Mouse (Mus musculus) liver, postnatal 0 days (tissue): Measurements from ENCODE around the gene Hba-x. TPM values are rescaled to one million over a fixed set of nuclear protein-coding genes. Genes with fewer than 3 reads are reported as not detected.

Experiments
- ATAC-seq: fragments of 200-750 bp; cut with Nextera tagmentation; 2 replicates; pipeline ENCODE4 v1.8.0; 2017; ENCODE audit warnings: mild to moderate bottlenecking, moderate library complexity
- DNase-seq: peaks from one replicate; pipeline ENCODE4 v3.0.0-alpha.2; 2016
- H3K27ac ChIP-seq: fragments of 300-500 bp; sonication (generic); 2 replicates; pipeline ENCODE4 v1.5.1; 2014; ENCODE audit warnings: antibody characterized with exemption, moderate library complexity, mild to moderate bottlenecking, low read depth
- H3K27me3 ChIP-seq: fragments of 300-500 bp; sonication (generic); 2 replicates; pipeline ENCODE4 v1.6.1; 2014; ENCODE audit warnings: low read length, control low read depth, mixed read lengths; ENCODE audit not compliant: insufficient read depth
- H3K36me3 ChIP-seq: fragments of 300-500 bp; sonication (generic); replicated peaks from 2 replicates; pipeline ENCODE4 v1.6.1; 2014; ENCODE audit warnings: mild to moderate bottlenecking, control low read depth, low read length, moderate library complexity, mixed read lengths; ENCODE audit not compliant: insufficient read depth
- H3K4me1 ChIP-seq: fragments of 300-500 bp; sonication (generic); 2 replicates; pipeline ENCODE4 v1.6.1; 2014; ENCODE audit warnings: antibody characterized with exemption, mild to moderate bottlenecking, control low read depth; ENCODE audit not compliant: insufficient read depth
- H3K4me2 ChIP-seq: fragments of 300-500 bp; sonication (generic); 2 replicates; pipeline ENCODE4 v1.6.1; 2014; ENCODE audit warnings: low read depth, mild to moderate bottlenecking, low read length, moderate library complexity, mixed read lengths
- H3K4me3 ChIP-seq: fragments of 300-500 bp; sonication (generic); 2 replicates; pipeline ENCODE4 v1.5.1; 2014; ENCODE audit warnings: low read depth, low read length
- H3K9ac ChIP-seq: fragments of 300-500 bp; sonication (generic); replicated peaks from 2 replicates; pipeline ENCODE4 v1.6.1; 2014; ENCODE audit warnings: mild to moderate bottlenecking, moderate library complexity
- H3K9me3 ChIP-seq: fragments of 300-500 bp; sonication (generic); 2 replicates; pipeline ENCODE4 v1.6.1; 2016; ENCODE audit warnings: mild to moderate bottlenecking, control low read depth, low read length, mixed read lengths
- CTCF ChIP-seq: sonication (generic); IDR thresholded peaks from 2 replicates; pipeline ENCODE4 v1.5.1; 2016; ENCODE audit warnings: antibody characterized with exemption, low read depth
- EP300 ChIP-seq: IDR thresholded peaks from 2 replicates; pipeline ENCODE4 v1.6.1; 2016; ENCODE audit warnings: antibody characterized with exemption, low read depth, mild to moderate bottlenecking
- WGBS: fragments of 180-500 bp; shearing (Covaris S2); extraction: QIAGEN DNeasy Blood & Tissue Kit; methylation state at CpG from one replicate; pipeline ENCODE4 v1.1.7; 2014; ENCODE audit not compliant: insufficient replicate concordance; 5-methylcytosine and 5-hydroxymethylcytosine counted together
- polyA plus RNA-seq: library from polyadenylated mRNA; unstranded; fragments of >200 nt; fragmentation: Nextera tagmentation; extraction: Ambion mirVana; gene quantifications from 2 replicates; pipeline ENCODE4 v1.2.1, GENCODE M21; 2015

The Hba-x gene
- polyA plus RNA-seq, 1 experiment from 2014 or later, result 5.6 TPM

DNA sequence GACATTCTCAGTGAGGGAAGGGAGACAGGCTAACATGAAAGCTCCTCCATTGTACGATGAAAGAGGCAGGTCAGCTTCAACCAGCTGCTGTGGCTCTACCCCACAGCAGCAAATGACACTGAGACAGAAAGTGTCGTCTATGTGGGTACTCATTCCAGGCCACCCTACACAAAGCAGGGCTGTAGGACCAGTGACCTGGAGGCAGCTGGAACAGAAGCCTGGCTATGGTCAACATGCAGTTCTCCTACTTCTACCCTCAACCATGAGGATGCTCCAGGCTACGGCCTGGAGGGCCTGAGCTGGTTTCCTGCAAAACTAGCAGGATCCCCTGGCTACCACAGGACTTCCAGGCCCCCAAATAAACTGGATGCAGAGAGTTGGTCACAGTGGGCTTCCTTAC, 19.6 kb upstream of the Hba-x start:
- H3K4me3 ChIP-seq, result no peak overlapping the region
- peak overlapping the region; percentile 66 for H3K9ac ChIP-seq
- no peak for TF ChIP-seq CTCF
- no peak for TF ChIP-seq EP300
- peaks cover 15% of the 10 kb centered on the region for H3K4me1 ChIP-seq
- no peaks in the 10 kb centered on the region for H3K9me3 ChIP-seq
- H3K27ac ChIP-seq, result peak overlapping the region; percentile 92
- 74% methylated on average over 3 of the region's 3 CpGs for WGBS
- no peak for ATAC-seq
- H3K27me3 ChIP-seq, result no peaks in the 10 kb centered on the region
- peak overlapping the region; percentile 19; the same call in 1 of the 2 replicates for H3K4me2 ChIP-seq
- no peak for DNase-seq
- H3K36me3 ChIP-seq, result peaks cover 37% of the 10 kb centered on the region

DNA sequence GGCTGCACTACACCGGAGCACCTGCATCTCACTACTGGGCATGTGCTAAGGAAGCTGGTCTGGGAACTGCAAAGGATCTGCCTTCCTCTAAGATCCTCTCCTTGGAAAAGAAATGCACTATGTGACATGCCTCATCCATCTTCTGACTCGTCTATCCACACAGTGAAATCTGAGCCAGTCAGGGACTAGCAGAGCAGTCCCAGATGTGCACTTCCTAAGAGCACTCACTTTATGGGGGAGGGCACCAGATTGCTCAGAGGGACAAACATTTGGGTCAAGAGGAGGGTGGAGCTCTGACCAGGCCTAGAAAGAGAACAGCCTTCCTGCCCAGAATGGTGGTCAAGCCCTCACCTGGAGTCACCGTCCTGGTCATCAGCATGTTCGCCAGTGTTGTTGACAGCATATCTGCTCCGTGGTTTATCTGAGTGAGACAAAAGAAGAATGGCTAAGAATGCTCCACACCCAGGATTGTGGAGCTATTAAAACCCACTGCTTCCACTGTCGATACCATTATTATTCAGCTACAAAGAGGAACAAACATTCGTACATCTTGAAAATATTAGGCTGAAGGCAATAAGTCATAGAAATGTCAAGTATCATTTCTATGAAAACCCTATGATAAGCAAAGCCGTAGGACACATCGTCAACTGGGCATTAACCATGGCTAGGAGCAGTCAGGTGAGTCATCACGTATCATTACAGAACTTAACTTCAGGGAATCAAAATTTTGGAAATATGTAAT, 13.4 kb upstream of the Hba-x start:
- H3K9me3 ChIP-seq, result no peaks in the 10 kb centered on the region
- H3K27me3 ChIP-seq, result no peaks in the 10 kb centered on the region
- DNase-seq (no peak), ATAC-seq (no peak)
- WGBS, result 86% methylated on average over 10 of the region's 10 CpGs
- 0 out of 2 replicates have a peak overlapping the region, but pooled peaks have one; percentile 5 for H3K9ac ChIP-seq
- H3K27ac ChIP-seq, result peak overlapping the region; percentile 48; the same call in 1 of the 2 replicates
- no peak for TF ChIP-seq EP300
- H3K4me1 ChIP-seq, result peaks cover 15% of the 10 kb centered on the region
- H3K4me2 ChIP-seq, result no peak overlapping the region
- no peak overlapping the region for H3K4me3 ChIP-seq
- peaks cover 21% of the 10 kb centered on the region for H3K36me3 ChIP-seq

DNA sequence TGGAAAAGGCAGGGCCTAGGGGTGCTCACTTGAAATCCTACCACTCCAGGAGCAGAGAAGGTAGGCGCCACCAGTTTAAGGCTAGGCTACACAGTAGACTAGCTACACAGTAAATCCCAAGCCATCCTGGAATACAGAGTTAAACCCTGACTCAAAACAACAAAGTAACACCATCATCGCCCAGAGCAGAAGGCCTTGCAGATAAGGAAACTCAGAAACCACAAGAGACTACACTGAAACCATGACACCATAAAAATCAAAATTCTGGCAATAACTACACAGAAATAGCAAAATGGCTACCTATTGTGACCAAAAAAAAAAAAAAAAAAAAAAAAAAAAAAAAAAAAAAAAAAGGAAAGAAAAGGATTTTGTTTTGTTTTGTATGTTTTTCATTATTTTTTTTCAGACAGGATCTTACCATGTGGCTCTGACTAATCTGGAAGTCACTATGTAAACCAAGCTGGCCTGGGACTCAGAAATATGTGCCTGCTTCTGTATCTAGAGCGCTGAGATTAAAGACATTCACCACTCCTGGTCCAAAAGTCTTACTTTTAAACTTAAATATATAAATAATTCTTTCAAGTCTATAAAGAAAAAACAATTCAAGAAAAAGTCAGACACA, 11.0 kb upstream of the Hba-x start:
- ATAC-seq (peak; percentile 57), DNase-seq (no peak)
- H3K4me1 ChIP-seq, result peaks cover 32% of the 10 kb centered on the region
- H3K27ac ChIP-seq, result peak overlapping the region; percentile 96
- peak overlapping the region; percentile 19; the same call in 1 of the 2 replicates for H3K4me2 ChIP-seq
- no peak overlapping the region for H3K4me3 ChIP-seq
- 69% methylated on average over 3 of the region's 3 CpGs for WGBS
- H3K36me3 ChIP-seq, result peaks cover 20% of the 10 kb centered on the region
- H3K9ac ChIP-seq, result peak overlapping the region; percentile 56
- H3K27me3 ChIP-seq, result no peaks in the 10 kb centered on the region
- H3K9me3 ChIP-seq, result no peaks in the 10 kb centered on the region
- TF ChIP-seq EP300, result peak; percentile 98
- TF ChIP-seq CTCF, result no peak

DNA sequence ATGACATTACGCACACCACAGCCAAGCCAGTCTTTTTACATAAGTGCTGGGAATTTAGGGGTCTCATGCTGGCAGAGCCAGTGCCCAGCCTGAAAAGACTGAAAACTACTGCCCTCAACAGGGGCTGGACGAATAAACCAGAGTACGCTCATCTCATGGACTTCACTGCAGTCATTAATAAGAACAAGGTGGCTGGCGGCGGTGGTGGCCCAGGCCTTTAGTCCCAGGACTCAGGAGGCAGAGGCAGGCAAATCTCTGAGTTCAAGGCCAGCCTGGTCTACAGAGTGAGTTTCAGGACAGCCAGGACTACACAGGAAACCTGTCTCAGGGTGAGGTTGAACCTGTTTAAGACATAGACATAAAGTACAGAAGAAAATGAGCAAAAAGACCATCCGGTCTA, 10.0 kb upstream of the Hba-x start:
- Histone ChIP-seq H3K4me2 (peak overlapping the region; percentile 39; the same call in 1 of the 2 replicates), H3K9me3 (no peaks in the 10 kb centered on the region), H3K9ac (0 out of 2 replicates have a peak overlapping the region, but pooled peaks have one; percentile 18), H3K36me3 (peaks cover 10% of the 10 kb centered on the region; the same call in 1 of the 2 replicates), H3K4me3 (no peak overlapping the region), H3K4me1 (peaks cover 35% of the 10 kb centered on the region), H3K27ac (peak overlapping the region; percentile 96), H3K27me3 (no peaks in the 10 kb centered on the region)
- ATAC-seq (no peak), DNase-seq (no peak)
- TF ChIP-seq CTCF (no peak), EP300 (no peak)
- 89% methylated on average over 6 of the region's 6 CpGs for WGBS

DNA sequence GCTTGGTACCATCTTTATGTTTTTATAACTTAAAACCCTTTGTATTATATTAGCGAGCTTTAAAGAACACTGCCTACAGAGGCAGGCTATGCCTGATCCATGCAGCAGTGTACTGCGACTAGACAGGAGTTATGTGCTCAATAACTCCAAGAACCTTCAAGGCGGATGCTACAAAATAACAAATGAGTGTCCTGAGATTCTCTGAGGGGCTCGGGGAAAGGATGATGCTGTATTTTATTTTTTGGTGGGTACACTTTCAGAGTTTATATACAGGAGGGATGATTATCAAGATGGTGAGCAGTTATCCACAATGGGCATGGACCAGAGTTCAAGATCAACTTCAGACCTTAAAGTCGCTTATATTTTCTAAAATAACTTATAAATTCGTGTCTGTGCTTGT, 9.4 kb upstream of the Hba-x start:
- Histone ChIP-seq H3K4me2 (peak overlapping the region; percentile 89), H3K27ac (peak overlapping the region; percentile 97), H3K4me3 (peak overlapping the region; percentile 76), H3K4me1 (peaks cover 35% of the 10 kb centered on the region), H3K27me3 (no peaks in the 10 kb centered on the region), H3K36me3 (peaks cover 7% of the 10 kb centered on the region; the same call in 1 of the 2 replicates), H3K9ac (peak overlapping the region; percentile 93), H3K9me3 (no peaks in the 10 kb centered on the region)
- DNase-seq (no peak), ATAC-seq (no peak)
- TF ChIP-seq CTCF (no peak), EP300 (no peak; the same call in 1 of the 2 replicates)
- 23% methylated on average over 6 of the region's 6 CpGs for WGBS

DNA sequence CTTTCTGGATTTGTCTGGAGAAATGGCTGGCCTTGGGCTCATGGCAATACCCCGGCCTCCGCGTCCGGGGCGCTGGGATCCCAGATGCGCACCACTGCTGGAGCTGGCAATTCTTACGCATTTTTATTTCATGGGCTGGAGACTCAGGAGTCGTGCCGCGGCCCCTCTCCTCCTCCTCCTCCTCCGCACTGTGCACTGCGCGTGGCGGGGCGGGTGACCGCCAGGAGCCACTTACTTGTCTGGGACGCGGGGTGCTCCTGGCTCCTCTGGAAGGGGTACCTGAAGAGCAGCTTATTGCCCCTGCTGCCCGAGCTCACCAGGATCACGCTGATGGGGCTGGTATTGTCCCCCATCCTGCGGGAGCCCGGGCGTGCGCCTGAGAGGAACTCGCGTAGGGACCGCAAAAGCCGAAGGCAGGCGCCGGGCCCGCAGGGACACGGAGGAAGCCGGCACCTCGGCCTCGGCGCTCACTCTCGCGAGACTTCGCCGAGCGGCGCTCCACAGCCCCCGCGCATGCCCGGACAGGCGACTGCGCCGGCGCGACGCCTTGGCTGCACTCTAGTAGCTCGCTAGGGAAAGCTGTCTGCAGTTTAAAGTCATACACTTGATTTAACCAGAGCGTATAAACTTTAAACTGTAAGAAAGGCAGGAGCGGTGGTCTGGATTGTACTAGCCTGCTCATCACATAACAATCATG, 8.9 kb upstream of the Hba-x start, which contains the start of gene Nprl3:
TSS of gene Nprl3 (minus strand) at position 520 of the 697 bp plus-strand sequence.
- Histone ChIP-seq H3K9me3 (no peaks in the 10 kb centered on the region), H3K4me3 (peak within 1 kb of the TSS; percentile 76), H3K4me1 (peaks cover 35% of the 10 kb centered on the region), H3K27ac (peak within 1 kb of the TSS; percentile 97), H3K4me2 (peak within 1 kb of the TSS; percentile 89), H3K36me3 (0 out of 2 replicates have a peak, but pooled peaks cover 3% of the 10 kb centered on the region), H3K27me3 (no peaks in the 10 kb centered on the region), H3K9ac (peak within 1 kb of the TSS; percentile 93)
- TF ChIP-seq EP300, result peak; percentile 51; the same call in 1 of the 2 replicates
- TF ChIP-seq CTCF, result no peak
- ATAC-seq, result peak; percentile 92
- WGBS, result under 1% methylated on average over 54 of the region's 54 CpGs
- DNase-seq, result peak; percentile 96
